Mouse (Mus musculus): ENCODE measurements at regions not wholly inside any gene's neighbourhood (a gene's known extent, or its start where the extent isn't known, plus 50 kb on each side); places are given as distances from the start of the nearest gene placed in this dataset.

- DNase-seq (ENCODE audit: low spot score), result no peak
Observed at GRCm38 (mm10) chr16:78877941-78878340, 52.8 kb upstream of the Chodl start.

GRCm38 (mm10) chr16:78859006-78859405, 71.7 kb upstream of the Chodl start:
- DNase-seq (ENCODE audit: low spot score), result no peak

DNA sequence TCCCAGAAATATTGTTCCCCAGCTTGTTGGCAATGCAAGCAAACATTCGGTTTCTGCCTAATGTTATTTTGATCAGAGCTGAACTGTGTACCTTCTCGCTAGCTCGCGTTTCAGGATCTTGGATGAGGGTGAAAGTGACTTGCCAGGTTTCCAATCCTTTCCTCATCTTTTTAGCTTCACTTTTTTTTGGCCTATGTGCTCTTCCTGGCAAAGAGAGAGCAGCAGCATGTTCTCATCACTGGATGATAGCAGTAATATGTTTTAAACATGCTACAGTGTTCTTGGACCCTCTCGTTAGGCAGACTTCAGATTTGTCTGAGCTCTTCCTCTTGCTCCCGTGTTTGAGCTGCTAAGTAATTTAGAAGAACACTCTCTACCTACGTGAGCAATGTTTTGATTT, 99.8 kb upstream of the Chodl start:
- no peak for DNase-seq (ENCODE audit: low spot score)

DNA sequence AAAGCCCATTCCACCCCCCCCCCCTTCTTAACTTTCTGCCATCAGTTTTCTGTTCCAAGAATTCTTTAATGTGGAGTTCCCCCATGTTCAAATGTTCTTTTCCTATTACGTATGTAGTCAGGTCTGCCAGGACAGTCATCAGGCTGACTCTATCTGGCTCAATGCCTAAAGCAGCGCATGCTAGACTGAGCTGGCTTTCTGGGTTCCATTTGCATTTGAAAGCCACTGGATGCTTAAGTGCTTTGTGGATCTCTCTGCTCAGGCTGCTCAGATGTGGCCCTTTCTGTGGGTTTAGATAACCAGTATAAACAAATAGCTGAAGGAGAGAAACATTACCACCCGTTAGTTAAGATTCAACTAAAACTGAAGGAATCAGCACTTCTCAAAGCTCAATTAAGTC, 103.0 kb upstream of the Chodl start:
- DNase-seq (ENCODE audit: low spot score), result no peak

DNA sequence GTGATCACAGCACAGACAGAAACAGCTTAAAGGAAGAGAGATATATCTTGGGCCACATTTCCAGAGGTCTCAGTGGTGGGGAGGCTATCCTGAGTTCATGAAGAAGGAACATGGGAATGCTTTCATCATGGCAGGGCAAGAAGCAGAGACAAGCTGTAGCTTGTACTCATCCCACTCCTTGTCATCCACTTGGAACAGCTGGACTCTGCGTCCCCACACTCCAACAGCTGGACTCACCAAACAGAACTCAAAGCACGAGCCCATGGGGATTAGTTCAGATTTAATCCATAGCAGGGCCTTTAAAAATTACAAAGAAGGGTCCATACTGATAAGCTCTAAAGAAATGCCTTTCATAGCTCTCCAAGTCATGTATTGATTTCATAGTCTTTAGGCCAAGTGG, 140.7 kb upstream of the Chodl start:
- no peak for DNase-seq (ENCODE audit: low spot score)

DNA sequence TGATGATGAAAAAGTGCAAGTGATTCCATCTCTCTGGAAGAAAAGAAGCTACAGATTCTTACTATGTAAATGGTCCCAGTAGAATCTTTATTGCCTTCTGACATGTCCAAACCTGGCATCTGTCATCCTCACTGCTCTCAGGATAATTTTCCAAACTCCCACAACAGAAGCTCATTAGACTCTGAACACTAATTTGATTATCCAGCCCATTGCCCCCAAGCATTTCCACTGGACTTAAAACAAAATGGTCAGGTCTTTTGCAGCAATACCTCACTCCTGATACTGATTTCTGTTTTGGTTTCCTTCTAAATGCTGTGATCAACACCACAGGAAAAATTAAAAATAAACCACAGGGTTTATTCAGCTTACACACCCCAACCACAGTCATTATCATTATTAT, 171.5 kb upstream of the Chodl start:
- DNase-seq (ENCODE audit: low spot score), result peak; percentile 61

DNA sequence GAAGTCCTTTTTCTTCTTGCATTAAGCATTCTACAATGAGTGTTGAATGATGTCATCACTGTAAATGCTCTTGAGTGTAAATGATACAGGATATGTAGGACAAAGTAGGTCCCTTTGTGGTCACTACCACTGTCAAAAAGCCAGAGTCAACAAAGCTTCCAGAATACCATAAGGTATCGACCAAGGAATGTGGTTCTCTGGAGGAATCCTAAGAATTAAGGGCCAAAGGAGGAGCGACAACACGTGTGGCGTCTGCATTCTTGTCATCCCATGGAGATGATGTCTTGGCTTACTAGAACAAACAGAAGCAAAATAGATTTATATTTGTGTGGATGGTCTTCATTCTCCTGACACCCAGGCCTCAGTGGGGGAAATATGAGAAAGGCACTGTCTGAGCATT, 161.4 kb upstream of the D16Ertd472e start:
- DNase-seq (ENCODE audit: low spot score), result no peak

DNA sequence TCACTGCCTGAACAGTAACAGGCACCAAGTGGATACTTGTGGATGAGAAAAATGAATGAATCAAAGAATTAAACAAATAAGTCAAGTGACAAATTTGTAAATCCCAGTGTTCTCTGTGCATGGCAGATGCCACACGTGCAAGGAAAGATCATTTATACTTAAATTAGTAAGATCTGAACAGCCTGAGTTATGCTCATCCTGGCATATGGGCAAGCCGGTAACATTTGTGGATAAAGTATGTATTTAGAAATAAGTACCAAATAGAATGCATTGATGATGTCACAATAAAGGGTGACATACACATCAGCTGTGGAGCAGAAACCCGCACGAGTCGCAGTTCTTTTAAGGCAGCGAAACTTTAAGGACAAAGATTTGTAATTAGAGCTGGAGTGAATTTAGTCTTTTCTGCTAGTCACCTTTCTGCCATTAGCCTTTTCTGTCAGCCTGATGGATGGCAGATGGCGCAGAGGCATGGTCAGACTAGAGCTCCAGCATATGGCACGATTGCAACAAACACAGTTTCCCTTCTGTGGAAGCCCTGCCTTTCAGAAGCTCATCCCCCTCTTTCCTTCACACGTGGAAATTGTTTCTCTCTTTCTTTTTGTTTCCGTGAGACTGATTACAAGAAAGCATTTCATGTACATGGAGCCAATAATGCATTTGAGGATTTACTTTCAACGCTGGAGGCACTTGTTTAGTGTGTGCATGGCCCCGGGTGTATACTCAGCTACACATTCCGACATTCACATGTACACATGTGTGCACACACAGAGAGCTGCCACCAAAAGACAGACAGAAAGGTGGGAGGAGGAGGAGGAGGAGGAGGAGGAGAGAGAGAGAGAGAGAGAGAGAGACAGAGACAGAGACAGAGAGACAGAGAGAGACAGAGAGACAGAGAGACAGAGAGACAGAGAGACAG, 154.3 kb upstream of the D16Ertd472e start:
- no peak for DNase-seq (ENCODE audit: low spot score)

DNA sequence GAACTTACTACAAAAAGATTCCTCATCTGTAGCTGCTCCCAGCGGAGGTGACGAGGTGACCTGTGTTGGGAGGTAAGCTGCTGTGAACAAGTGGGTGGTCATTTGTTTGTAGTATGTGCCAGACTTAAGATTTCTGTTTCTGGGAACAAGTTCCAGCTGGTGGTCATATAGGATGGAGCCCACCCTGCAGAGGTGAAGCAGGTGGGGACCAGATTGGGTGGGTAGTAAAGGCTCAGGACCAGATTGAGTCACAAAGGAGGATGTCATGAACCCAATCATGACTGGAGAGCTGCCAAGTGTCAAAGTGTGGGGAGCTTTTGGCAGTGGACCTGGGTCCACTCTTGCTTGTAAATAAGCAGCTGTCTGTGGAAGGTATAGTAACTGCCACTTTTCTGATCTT, 149.0 kb upstream of the D16Ertd472e start:
- DNase-seq (ENCODE audit: low spot score), result no peak

DNA sequence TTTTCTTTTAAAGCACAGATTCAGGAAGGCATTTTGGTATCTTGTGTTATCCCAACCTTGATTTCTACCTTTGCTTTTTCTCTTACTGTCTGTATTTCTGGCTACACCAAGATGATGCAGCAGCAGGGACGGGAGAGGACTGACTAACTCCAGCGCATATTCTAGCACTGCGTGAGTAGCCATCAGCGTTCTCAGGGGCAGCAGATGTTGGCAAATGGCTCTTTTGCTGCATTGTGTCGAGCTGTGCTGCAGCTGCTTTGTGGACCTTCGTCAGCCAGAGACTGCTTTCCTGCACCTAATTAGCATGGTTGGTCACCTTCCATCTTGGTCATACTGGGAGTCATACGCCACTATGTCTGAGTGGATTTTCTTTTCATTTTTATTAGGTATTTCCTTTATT, 133.4 kb upstream of the D16Ertd472e start:
- DNase-seq (ENCODE audit: low spot score), result no peak

- no peak for DNase-seq (ENCODE audit: low spot score)
Observed at GRCm38 (mm10) chr16:78707566-78707965, 131.1 kb upstream of the D16Ertd472e start.

GRCm38 (mm10) chr16:78707165-78707564, 130.7 kb upstream of the D16Ertd472e start:
- no peak for DNase-seq (ENCODE audit: low spot score)

GRCm38 (mm10) chr16:78697514-78698209, 121.2 kb upstream of the D16Ertd472e start:
- no peak for DNase-seq (ENCODE audit: low spot score)

GRCm38 (mm10) chr16:78688251-78688650, 111.7 kb upstream of the D16Ertd472e start:
- DNase-seq (ENCODE audit: low spot score), result no peak

DNA sequence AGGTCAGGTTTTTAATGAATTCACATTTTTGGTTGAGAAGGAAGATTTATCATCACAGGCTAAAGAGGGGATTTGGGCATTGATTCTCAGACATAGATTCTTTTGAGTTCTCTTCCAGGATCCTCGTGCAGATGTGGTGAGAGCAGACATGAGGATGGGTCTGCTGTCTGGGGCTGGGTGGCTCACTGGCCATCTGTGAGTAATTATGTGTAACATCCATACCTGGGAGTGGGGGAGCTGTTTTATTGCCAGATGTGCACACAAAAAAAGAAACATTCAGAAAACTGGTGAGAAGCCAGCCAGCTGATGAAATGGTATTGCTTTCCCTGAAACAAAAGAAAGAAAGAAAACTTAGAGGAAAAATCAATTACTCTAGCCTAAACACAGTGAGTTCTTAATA, 108.7 kb upstream of the D16Ertd472e start:
- no peak for DNase-seq (ENCODE audit: low spot score)

DNA sequence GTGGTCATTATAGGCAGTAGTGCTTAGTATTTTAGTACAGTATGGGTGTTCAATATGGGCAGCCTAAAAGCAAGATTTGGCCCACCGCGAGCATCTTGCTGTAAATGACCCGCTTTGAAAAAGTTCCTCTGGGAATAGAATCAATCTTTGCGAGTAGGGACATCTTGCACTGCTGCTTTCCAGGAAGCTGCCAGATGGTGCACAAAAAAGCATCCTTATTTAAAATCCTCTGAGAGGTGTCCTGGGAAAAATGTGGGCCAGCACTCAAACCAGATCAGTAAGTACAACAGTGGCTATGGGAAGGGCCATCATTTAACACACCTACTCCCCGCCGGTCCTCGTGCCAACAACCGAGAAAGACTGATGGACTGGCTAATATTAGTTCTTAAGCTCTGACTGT, 107.5 kb upstream of the D16Ertd472e start:
- DNase-seq (ENCODE audit: low spot score), result no peak

DNA sequence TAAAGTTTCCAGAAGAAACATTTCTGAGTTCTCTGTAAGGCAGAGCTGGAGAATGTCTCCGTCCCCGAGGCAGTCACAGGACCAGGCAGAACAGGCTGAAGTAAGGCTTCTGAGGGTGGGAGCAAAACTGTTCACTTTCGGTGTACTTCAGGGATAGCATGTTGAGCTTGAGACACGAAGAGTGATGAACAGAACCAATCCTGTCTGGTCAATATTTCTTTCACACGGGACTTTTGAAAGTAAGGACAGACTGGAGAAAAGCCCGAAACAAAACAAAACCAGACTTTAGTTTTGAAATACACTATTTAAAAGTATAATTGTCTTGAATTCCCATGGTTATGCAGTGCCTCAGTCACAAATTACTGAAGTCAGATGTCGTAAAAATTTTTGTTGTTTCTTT, 84.6 kb upstream of the D16Ertd472e start:
- no peak for DNase-seq (ENCODE audit: low spot score)

DNA sequence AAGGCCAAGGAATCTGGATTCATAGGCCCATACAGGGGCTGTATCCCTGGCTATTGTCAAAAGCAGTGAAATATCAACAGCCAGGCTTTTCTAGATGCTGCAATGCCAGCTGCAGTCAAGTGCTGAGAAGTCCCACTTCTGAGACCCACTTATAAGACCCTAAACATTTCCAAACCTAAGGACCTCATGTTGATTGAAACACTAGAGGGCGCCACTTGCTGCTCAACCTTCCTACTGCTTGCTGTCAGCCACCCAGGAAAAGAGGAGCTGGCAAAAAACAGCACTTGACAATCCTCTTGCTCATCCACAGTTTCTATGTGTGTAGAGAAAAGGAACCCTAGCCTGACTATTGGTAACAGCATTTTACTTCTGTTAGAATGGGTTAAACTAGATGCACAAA, 68.2 kb upstream of the D16Ertd472e start:
- DNase-seq (ENCODE audit: low spot score), result peak; percentile 70

- no peak for DNase-seq (ENCODE audit: low spot score)
Observed at GRCm38 (mm10) chr16:78641717-78642116, 65.2 kb upstream of the D16Ertd472e start.

GRCm38 (mm10) chr16:78641205-78641604, 64.7 kb upstream of the D16Ertd472e start:
- DNase-seq (ENCODE audit: low spot score), result no peak

- DNase-seq (ENCODE audit: low spot score), result no peak
Observed at GRCm38 (mm10) chr16:78637452-78637851, 60.9 kb upstream of the D16Ertd472e start.

DNA sequence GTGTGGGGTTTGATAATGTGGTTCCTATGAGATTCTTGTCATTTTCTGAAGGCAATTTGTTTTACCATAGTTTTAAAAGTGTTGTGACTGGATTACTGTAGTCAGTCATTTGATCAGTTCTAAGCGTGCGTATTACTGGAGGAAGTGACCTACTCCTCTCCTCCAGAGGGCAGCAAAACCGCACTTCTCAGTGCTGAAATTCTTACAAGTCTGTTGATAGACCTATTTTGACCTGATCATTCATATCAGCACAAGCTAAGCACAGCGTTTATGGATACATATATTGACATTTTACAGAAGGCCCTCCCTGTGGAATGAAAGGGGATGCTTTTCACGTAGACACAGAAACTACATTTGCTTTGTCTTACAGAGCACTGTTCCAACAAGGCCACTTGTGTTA, 60.5 kb upstream of the D16Ertd472e start:
- peak; percentile 79 for DNase-seq (ENCODE audit: low spot score)

DNA sequence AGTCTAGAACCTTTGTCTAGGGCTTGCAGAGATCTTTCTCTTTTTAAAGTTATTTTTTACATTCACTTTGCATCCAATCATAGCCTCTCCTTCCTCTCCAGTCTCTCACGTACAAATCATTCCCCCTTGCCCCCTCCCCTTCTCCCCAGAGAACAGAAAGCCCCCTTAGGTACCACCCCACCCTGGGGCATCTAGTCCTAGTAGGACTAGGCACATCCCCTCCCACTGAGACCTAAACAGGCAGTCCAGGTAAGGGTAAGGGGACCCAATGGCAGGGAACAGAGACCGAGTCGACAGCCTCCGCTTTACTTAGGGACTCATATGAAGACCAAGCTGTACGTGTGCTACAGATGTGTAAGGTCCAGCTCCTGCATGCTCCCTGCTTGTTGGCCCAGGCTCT, 59.3 kb upstream of the D16Ertd472e start:
- no peak for DNase-seq (ENCODE audit: low spot score)

Data from retina, embryonic 14.5 days (tissue).